Mouse (Mus musculus): ENCODE data around the gene Ppp1r1b.

Gene Ppp1r1b

GRCm38 (mm10) chr11:98348083-98348961 is at the start of gene Ppp1r1b:
TSS of gene Ppp1r1b (plus strand) at chr11:98348404.
- peak; percentile 54 to 61 for DNase-seq

- peak; percentile 43 to 65 for DNase-seq
Measured at GRCm38 (mm10) chr11:98298484-98299205, 49.6 kb upstream of the Ppp1r1b start.

GRCm38 (mm10) chr11:98313790-98314323 is 34.3 kb upstream of the Ppp1r1b start:
- peak; percentile 57 to 73 for DNase-seq

GRCm38 (mm10) chr11:98317479-98317878 is 30.7 kb upstream of the Ppp1r1b start:
- no peak for DNase-seq

GRCm38 (mm10) chr11:98318421-98319116 is 29.6 kb upstream of the Ppp1r1b start:
- no peak for DNase-seq

GRCm38 (mm10) chr11:98319120-98319519 is 29.1 kb upstream of the Ppp1r1b start:
- DNase-seq: no peak

GRCm38 (mm10) chr11:98319544-98319943 is 28.7 kb upstream of the Ppp1r1b start:
- DNase-seq: no peak

- no peak for DNase-seq
Measured at GRCm38 (mm10) chr11:98319944-98320343, 28.3 kb upstream of the Ppp1r1b start.

- DNase-seq: no peak
Measured at GRCm38 (mm10) chr11:98320381-98320780, 27.8 kb upstream of the Ppp1r1b start.

GRCm38 (mm10) chr11:98320806-98321676 is 27.2 kb upstream of the Ppp1r1b start:
- DNase-seq: no peak

- no peak for DNase-seq
Measured at GRCm38 (mm10) chr11:98321677-98322003, 26.6 kb upstream of the Ppp1r1b start.

GRCm38 (mm10) chr11:98322159-98322558 is 26.0 kb upstream of the Ppp1r1b start:
- DNase-seq: no peak

GRCm38 (mm10) chr11:98323136-98323866 is 24.9 kb upstream of the Ppp1r1b start:
- no peak for DNase-seq

GRCm38 (mm10) chr11:98323933-98324332 is 24.3 kb upstream of the Ppp1r1b start:
- peak in 1 of 2 experiments; percentile 37 for DNase-seq

GRCm38 (mm10) chr11:98325191-98325820 is 22.9 kb upstream of the Ppp1r1b start:
- no peak for DNase-seq

- DNase-seq: no peak
Measured at GRCm38 (mm10) chr11:98325821-98326218, 22.4 kb upstream of the Ppp1r1b start.

GRCm38 (mm10) chr11:98326741-98327135 is 21.5 kb upstream of the Ppp1r1b start:
- DNase-seq: no peak

GRCm38 (mm10) chr11:98327136-98328030 is 20.8 kb upstream of the Ppp1r1b start:
- DNase-seq: no peak

GRCm38 (mm10) chr11:98328031-98328370 is 20.2 kb upstream of the Ppp1r1b start:
- no peak for DNase-seq

Measured in lung, postnatal 4 days (tissue).